Mouse (Mus musculus): Measurements from ENCODE around the gene Rhoh. TPM values are rescaled to one million over a fixed set of nuclear protein-coding genes. Genes with fewer than 3 reads are reported as not detected.

Gene Rhoh
- polyA plus RNA-seq, 1 experiment from 2014 or later = 0.59 TPM

DNA sequence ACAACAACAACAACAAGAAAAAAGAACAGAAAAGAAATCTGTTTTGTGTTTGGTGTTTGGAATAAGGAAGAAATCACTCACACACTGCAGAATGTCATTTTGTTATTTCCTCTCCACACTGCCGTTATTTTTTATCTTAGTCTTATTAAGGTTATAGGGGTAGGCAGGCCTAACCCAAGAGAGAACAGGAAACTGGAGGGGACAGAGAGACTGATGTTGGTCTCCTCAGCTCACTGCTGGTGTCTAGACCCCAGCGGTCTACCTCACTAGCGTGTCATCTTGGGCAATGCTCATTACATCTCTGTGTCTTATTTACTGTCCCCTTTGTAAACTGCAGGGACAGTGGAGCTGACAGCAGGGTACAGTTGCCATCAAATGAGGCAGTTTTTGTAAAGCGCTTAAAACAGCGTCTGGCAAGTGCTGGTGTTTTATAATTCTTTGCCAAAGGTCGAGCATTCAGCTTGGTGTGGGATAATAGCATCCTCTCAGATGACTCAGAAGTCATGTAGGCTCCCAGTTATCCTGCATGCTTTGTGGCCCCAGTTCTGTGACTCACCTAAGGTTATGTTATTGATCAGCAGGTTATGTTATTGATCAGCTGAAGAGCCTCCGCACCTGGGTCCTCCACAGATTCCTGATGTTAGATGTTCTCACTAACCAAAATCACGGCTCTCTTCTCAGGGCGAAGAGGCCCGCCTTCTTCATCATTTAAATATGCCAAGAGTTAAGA is 21.6 kb downstream of the Rhoh start:
- Histone ChIP-seq H3K9me3 (no peaks in the 10 kb centered on the region), H3K4me3 (replicated peaks) (no peak overlapping the region), H3K4me2 (no peak overlapping the region), H3K4me1 (no peaks in the 10 kb centered on the region), H3K27me3 (no peaks in the 10 kb centered on the region; the same call in 1 of the 2 replicates), H3K9ac (no peak overlapping the region), H3K27ac (no peak overlapping the region), H3K36me3 (replicated peaks) (no peaks in the 10 kb centered on the region)
- WGBS = 90% methylated on average over 10 of the region's 10 CpGs
- ATAC-seq (ENCODE audit: low FRiP score) = no peak

DNA sequence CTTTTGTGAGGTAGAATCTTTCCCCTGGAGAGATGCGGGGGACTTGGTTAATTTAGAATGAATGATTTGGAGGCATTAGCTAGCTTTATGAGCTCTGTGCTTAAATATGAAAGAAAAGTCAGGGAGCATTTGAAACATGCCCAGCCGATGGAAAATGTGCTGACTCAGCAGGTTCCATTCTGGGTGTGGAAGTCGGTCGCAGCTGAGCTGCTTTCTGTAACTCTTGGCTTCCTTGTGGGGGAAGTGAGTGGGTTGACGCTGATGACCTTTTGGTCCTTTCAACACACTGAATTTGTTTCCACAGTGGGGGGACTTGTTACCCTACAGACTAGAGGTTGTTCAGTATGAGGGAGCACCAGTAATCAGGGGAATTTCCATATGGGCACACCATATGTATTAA is 22.3 kb downstream of the Rhoh start:
- Histone ChIP-seq H3K27me3 (no peaks in the 10 kb centered on the region; the same call in 1 of the 2 replicates), H3K4me1 (no peaks in the 10 kb centered on the region), H3K9me3 (no peaks in the 10 kb centered on the region), H3K36me3 (replicated peaks) (no peaks in the 10 kb centered on the region), H3K9ac (no peak overlapping the region), H3K4me3 (replicated peaks) (no peak overlapping the region), H3K27ac (no peak overlapping the region), H3K4me2 (no peak overlapping the region)
- no peak for ATAC-seq (ENCODE audit: low FRiP score)
- WGBS = 81% methylated on average over 5 of the region's 5 CpGs

DNA sequence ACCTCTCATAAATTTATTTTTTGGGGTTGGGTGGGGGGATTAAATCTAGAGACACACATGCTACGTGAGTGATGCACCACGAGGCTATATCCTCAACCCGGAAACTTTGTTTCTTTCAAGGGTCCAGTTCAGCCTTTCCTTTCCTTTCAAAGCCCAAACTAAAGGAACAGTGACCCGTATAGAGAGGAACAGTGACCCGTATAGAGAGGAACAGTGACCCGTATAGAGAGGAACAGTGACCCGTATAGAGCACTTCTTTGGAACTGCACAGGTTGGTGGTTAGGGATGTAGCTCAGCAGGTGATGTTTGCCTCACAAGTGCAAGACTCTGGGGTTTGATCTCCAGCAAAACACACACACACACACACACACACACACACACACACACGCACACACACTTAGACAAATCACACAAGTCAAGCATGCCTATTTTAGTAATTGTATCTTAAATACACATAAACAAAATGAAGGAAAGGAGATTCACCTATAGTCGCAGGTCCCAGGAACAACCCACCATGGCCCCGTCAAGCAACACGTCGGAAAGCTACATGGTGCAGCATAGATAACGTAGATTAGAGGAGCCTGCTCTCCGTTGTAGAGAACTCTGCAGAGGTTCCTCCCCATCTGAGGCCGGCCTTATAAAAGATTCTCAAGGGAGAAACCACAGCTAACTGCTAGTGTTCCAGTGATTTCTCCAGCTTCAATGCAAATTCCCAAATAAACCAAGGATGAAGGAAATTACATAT is 24.9 kb downstream of the Rhoh start:
- 54% methylated on average over 15 of the region's 15 CpGs for WGBS
- Histone ChIP-seq H3K9ac (no peak overlapping the region), H3K4me3 (replicated peaks) (no peak overlapping the region), H3K4me2 (no peak overlapping the region), H3K9me3 (no peaks in the 10 kb centered on the region), H3K27ac (no peak overlapping the region), H3K36me3 (replicated peaks) (no peaks in the 10 kb centered on the region), H3K27me3 (no peaks in the 10 kb centered on the region), H3K4me1 (no peaks in the 10 kb centered on the region)
- ATAC-seq (ENCODE audit: low FRiP score) = no peak

DNA sequence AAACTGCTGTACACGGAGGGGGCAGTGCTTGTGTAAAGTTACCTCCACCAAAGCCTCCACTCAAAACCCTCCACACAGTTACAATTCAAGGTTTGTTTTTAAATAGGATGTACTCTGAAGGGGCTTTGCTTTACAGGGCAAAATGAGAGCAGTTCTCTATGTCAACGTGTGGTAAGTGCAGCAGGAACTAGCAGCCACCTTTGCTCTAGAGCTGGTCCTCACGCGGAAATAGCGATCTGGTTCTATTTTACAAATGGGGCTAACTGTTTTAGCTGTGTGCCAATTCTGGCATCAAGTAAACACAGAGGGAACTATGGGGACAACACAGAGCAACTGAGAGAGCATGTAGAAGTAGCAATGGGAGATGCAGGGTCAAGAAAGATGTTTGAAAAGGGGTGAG is 27.1 kb downstream of the Rhoh start:
- H3K27me3 ChIP-seq = no peaks in the 10 kb centered on the region
- WGBS = 92% methylated on average over 5 of the region's 5 CpGs
- ATAC-seq (ENCODE audit: low FRiP score) = no peak
- no peak overlapping the region for H3K4me2 ChIP-seq
- H3K9me3 ChIP-seq = no peaks in the 10 kb centered on the region
- no peak overlapping the region for H3K27ac ChIP-seq
- H3K4me3 ChIP-seq (replicated peaks) = no peak overlapping the region
- no peak overlapping the region for H3K9ac ChIP-seq
- no peaks in the 10 kb centered on the region for H3K36me3 ChIP-seq (replicated peaks)
- peaks cover 4% of the 10 kb centered on the region; the same call in 1 of the 2 replicates for H3K4me1 ChIP-seq

DNA sequence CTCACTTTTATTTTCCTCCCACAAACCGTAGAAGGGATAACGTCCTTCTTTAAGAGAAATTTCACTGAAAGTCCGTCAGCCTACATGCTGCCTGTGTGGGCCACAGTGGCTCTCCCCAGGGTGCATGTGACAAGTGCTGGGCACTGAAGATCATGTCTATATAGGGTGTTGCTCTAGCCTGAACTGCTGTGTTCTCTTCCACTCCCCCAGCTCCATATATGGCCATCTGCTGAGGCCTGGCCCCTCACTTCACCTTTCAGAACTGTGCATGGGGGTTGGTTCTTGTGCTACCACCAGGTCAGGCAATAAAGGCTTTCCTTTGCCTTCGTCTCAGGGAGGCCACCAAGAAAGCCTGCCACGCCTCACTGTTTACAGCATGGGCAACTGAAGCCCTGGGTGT is 28.0 kb downstream of the Rhoh start:
- ATAC-seq (ENCODE audit: low FRiP score) = no peak
- Histone ChIP-seq H3K36me3 (replicated peaks) (no peaks in the 10 kb centered on the region), H3K27ac (no peak overlapping the region), H3K27me3 (no peaks in the 10 kb centered on the region), H3K4me2 (no peak overlapping the region), H3K4me3 (replicated peaks) (no peak overlapping the region), H3K9me3 (no peaks in the 10 kb centered on the region), H3K4me1 (peaks cover 4% of the 10 kb centered on the region; the same call in 1 of the 2 replicates), H3K9ac (no peak overlapping the region)
- 78% methylated on average over 5 of the region's 5 CpGs for WGBS

DNA sequence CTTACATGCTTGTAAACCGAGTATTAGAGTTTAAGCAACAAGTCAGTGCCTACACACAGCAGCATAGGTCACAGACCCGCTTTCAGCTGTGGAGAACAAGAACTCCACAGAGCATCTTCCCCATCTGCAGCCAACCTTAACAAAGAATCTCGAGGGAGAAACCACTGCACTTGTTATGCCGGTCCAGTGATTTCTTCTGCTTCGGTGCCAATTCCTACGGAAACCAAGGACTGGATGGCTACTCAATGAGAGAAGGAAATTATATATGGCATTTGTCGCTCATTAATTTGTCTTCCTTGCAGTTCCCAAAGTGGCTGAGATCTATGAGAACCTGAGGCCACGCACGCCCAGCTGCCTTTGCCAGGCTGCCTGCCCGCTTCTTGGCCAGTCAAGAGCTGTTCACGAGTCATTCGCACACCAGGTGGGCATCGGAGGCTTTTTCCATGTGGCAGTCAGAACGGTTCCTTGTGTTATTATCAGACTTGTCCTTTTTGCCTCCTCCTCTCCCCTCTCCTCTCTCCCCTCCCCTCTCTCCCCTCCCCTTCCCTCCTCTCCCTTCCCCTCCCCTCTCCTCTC is 30.3 kb downstream of the Rhoh start:
- no peak for ATAC-seq (ENCODE audit: low FRiP score)
- WGBS = 69% methylated on average over 14 of the region's 14 CpGs
- no peaks in the 10 kb centered on the region for H3K9me3 ChIP-seq
- H3K27ac ChIP-seq = no peak overlapping the region
- no peak overlapping the region for H3K9ac ChIP-seq
- peaks cover 4% of the 10 kb centered on the region; the same call in 1 of the 2 replicates for H3K4me1 ChIP-seq
- H3K27me3 ChIP-seq = no peaks in the 10 kb centered on the region
- no peak overlapping the region for H3K4me2 ChIP-seq
- no peaks in the 10 kb centered on the region for H3K36me3 ChIP-seq (replicated peaks)
- H3K4me3 ChIP-seq (replicated peaks) = no peak overlapping the region

DNA sequence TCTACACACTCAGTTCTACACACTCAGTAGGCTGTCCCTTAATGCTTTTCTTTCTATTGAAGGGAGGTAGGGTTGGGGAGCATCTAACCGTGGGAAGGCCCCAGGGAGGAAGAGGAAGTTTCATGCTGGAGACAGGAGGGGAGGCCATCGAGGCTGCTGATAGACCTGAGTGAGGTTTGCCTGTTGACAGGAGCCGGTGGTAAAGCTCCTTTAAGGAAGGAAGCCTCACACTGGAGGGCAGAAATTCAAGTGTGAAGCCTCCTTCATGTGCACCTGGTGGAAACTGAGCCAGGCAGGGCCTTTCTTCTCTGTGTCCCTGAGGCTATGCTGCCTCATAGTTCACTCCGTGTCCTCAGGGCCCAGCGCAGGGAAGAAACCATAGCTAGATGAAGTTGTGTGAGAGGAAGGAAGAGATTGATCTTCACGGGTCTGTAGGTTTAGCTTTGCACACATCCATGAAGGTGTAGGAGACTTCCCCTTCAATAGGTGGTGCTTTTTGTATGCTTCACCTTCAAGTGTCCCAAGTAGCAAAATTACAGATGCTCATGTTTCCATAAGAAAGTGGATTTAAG is 34.2 kb downstream of the Rhoh start:
- Histone ChIP-seq H3K27me3 (no peaks in the 10 kb centered on the region), H3K4me1 (peaks cover 4% of the 10 kb centered on the region; the same call in 1 of the 2 replicates), H3K9me3 (no peaks in the 10 kb centered on the region), H3K9ac (no peak overlapping the region), H3K36me3 (replicated peaks) (no peaks in the 10 kb centered on the region), H3K4me3 (replicated peaks) (no peak overlapping the region), H3K4me2 (no peak overlapping the region), H3K27ac (no peak overlapping the region)
- 83% methylated on average over 6 of the region's 6 CpGs for WGBS
- no peak for ATAC-seq (ENCODE audit: low FRiP score)

DNA sequence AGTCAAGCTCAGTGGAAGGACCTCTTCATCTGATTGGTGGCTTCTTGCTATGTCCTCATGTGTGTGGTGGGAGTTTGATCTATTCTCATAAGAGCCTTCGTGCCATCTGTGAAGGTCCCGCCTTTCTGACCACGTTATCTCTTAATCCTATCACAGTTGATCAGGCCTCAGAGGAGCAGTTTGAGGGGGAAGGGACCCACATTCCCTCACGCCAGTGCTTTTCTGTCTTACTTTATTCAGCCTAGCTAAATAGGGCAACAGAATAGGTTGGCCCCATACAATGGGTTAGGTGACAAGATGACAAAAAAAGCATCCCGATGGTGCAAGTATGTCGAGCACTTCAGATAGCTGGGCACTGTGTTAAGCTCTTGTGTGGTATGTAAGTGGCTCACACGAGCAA is 34.8 kb downstream of the Rhoh start:
- Histone ChIP-seq H3K27ac (no peak overlapping the region), H3K4me3 (replicated peaks) (no peak overlapping the region), H3K9ac (no peak overlapping the region), H3K4me2 (no peak overlapping the region), H3K27me3 (no peaks in the 10 kb centered on the region), H3K9me3 (no peaks in the 10 kb centered on the region), H3K36me3 (replicated peaks) (no peaks in the 10 kb centered on the region), H3K4me1 (peaks cover 7% of the 10 kb centered on the region; the same call in 1 of the 2 replicates)
- 71% methylated on average over 7 of the region's 7 CpGs for WGBS
- no peak for ATAC-seq (ENCODE audit: low FRiP score)

DNA sequence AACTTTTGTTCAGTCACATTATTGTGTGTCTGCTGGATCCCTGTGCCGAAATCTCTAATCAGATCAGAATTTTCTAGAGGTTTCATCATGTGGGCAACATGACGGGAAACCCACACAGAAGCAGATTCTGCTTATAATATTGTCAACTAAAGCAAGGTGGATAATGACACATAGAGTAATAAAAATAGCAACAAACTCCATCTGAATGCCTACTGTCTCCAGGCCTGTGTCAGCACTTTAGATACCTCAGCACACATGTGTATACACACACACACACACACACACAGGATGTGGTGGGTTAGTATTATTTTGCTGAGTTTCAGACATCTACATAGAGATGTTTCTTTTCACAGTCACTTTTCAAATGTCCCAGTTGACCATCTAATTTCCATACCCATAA is 36.7 kb downstream of the Rhoh start:
- ATAC-seq (ENCODE audit: low FRiP score) = no peak
- no peaks in the 10 kb centered on the region for H3K36me3 ChIP-seq (replicated peaks)
- H3K4me1 ChIP-seq = peaks cover 6% of the 10 kb centered on the region; the same call in 1 of the 2 replicates
- H3K27ac ChIP-seq = no peak overlapping the region
- H3K9me3 ChIP-seq = 0 out of 2 replicates have a peak, but pooled peaks cover under 1% of the 10 kb centered on the region
- H3K4me2 ChIP-seq = no peak overlapping the region
- H3K27me3 ChIP-seq = no peaks in the 10 kb centered on the region
- 95% methylated on average over 2 of the region's 2 CpGs for WGBS
- H3K4me3 ChIP-seq (replicated peaks) = no peak overlapping the region
- H3K9ac ChIP-seq = no peak overlapping the region

DNA sequence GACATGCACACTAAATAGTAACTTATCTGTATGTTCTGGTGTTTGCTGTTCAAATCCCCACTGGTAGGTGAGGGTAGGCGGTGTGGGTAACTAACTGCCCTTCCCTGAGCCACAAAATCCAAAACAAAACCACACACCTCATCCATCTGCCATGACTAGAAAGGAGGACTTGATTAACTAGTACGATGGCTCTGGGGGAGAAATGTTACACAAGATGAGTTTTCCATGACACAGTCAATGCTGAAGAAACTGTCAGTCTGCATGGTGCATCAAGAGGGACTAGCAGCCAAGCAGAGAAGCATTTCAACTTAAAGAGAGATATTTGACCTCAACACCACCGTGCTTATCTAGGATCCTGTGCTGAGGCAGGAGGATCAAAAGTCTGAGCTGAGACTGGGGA is 37.7 kb downstream of the Rhoh start:
- no peak overlapping the region for H3K4me2 ChIP-seq
- no peak overlapping the region for H3K4me3 ChIP-seq (replicated peaks)
- no peak overlapping the region for H3K27ac ChIP-seq
- no peak for ATAC-seq (ENCODE audit: low FRiP score)
- WGBS = 86% methylated on average over 3 of the region's 3 CpGs
- H3K27me3 ChIP-seq = no peaks in the 10 kb centered on the region
- peaks cover 6% of the 10 kb centered on the region; the same call in 1 of the 2 replicates for H3K4me1 ChIP-seq
- 0 out of 2 replicates have a peak, but pooled peaks cover 10% of the 10 kb centered on the region for H3K9me3 ChIP-seq
- H3K9ac ChIP-seq = no peak overlapping the region
- no peaks in the 10 kb centered on the region for H3K36me3 ChIP-seq (replicated peaks)

DNA sequence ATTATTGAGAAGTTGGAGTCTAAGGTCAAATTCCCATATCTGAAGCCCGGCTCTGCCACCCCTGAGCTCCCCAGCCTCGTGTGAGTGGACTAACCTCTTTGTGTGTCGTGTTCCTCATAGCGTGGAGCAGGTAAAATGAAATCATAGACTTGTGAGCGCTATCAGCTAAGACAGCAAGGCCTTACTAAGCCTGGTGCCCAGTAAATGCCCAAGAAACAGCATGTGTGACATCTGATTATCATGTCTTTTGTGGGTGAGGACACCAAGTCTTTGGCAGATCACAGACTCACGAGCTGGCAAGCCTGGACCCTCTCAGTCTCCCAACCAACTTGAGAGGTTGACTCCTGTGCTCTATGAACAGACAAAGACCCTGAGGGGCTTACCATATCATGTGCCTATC is 39.1 kb downstream of the Rhoh start:
- ATAC-seq (ENCODE audit: low FRiP score) = no peak
- no peak overlapping the region for H3K9ac ChIP-seq
- no peaks in the 10 kb centered on the region for H3K27me3 ChIP-seq
- H3K4me1 ChIP-seq = peaks cover 6% of the 10 kb centered on the region; the same call in 1 of the 2 replicates
- peaks cover 21% of the 10 kb centered on the region for H3K9me3 ChIP-seq
- H3K27ac ChIP-seq = no peak overlapping the region
- WGBS = 87% methylated on average over 6 of the region's 6 CpGs
- no peak overlapping the region for H3K4me3 ChIP-seq (replicated peaks)
- H3K36me3 ChIP-seq (replicated peaks) = no peaks in the 10 kb centered on the region
- H3K4me2 ChIP-seq = no peak overlapping the region

DNA sequence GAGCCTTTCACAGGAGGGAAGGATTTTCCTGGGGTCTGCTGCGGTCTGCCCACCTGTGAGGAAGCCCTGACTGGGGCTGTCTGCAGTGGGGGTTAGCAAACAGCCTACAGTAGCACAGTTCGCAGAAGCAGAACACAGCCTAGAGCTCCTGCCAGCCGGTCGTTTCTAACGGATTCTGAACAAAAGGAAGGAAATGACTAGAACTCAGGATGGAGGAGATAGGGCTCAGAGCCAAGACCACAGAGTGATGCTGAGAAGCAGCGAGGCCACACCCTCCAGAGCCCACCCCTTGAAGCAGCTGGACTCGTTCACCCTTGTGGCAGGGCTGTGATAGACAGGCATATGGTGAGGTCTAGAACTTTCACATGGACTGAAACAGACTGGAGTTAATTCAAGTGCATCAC is 39.9 kb downstream of the Rhoh start:
- ATAC-seq (ENCODE audit: low FRiP score) = no peak
- Histone ChIP-seq H3K27me3 (no peaks in the 10 kb centered on the region), H3K27ac (no peak overlapping the region), H3K4me3 (replicated peaks) (no peak overlapping the region), H3K36me3 (replicated peaks) (no peaks in the 10 kb centered on the region), H3K9me3 (peaks cover 22% of the 10 kb centered on the region), H3K9ac (no peak overlapping the region), H3K4me1 (peaks cover 6% of the 10 kb centered on the region; the same call in 1 of the 2 replicates), H3K4me2 (no peak overlapping the region)
- WGBS = 73% methylated on average over 7 of the region's 7 CpGs

Data from forebrain, embryonic 12.5 days (tissue).